Mouse (Mus musculus) ES-E14 (cell line): ENCODE results near the gene Akr1c13. TPM values are rescaled to one million over a fixed set of nuclear protein-coding genes. Genes with fewer than 3 reads are reported as not detected.
"Not testable (repeated sequence)": the region's sequence is repeated elsewhere in the genome, so short reads cannot be mapped to it uniquely, and the experiment has no call there.

Experiments
- DNase-seq: peaks from one replicate; pipeline ENCODE4 v3.0.0-alpha.2; 2013; ENCODE audit warnings: low read depth, low spot score
- H3K27ac ChIP-seq: 2 replicates; pipeline ENCODE4 v1.5.1; 2012; ENCODE audit warnings: low read depth, mild to moderate bottlenecking, low read length, moderate library complexity, mixed read lengths; ENCODE audit not compliant: poor library complexity, insufficient read depth, severe bottlenecking
- H3K36me3 ChIP-seq: 2 replicates; pipeline ENCODE4 v1.6.1; 2012; ENCODE audit warnings: mild to moderate bottlenecking, low read length, moderate library complexity, mixed read lengths; ENCODE audit not compliant: control insufficient read depth, poor library complexity, insufficient read depth, severe bottlenecking
- H3K4me1 ChIP-seq, 2 experiments: fragments of 150-350 bp in 1 of 2; sonication (generic) in 1 of 2; 2 replicates each; pipeline ENCODE4 v1.6.1; 2012; ENCODE audit warnings: low read length in 2 of 2, mild to moderate bottlenecking in 1 of 2, mixed read lengths in 1 of 2; ENCODE audit not compliant: control insufficient read depth in 2 of 2, insufficient read depth in 2 of 2, poor library complexity in 1 of 2
- H3K4me3 ChIP-seq, 2 experiments: fragments of 150-350 bp in 1 of 2; sonication (generic) in 1 of 2; 2 replicates each; pipeline ENCODE4 v1.5.1; 2012; ENCODE audit warnings: low read length in 2 of 2, low read depth in 1 of 2, mild to moderate bottlenecking in 1 of 2, mixed read lengths in 1 of 2; ENCODE audit not compliant: insufficient read depth in 1 of 2, poor library complexity in 1 of 2, severe bottlenecking in 1 of 2
- H3K9ac ChIP-seq: 2 replicates; pipeline ENCODE4 v1.6.1; 2012; ENCODE audit warnings: low read depth, mild to moderate bottlenecking, low read length, mixed read lengths; ENCODE audit not compliant: poor library complexity, insufficient read depth, severe bottlenecking
- H3K9me3 ChIP-seq: fragments of 150-350 bp; sonication (generic); 2 replicates; pipeline ENCODE4 v1.6.1; 2012; ENCODE audit warnings: low read depth, mild to moderate bottlenecking, low read length; ENCODE audit not compliant: control insufficient read depth, insufficient read depth
- CHD2 ChIP-seq: IDR thresholded peaks from 2 replicates; pipeline ENCODE4 v1.6.1; 2014; ENCODE audit warnings: mild to moderate bottlenecking, low read depth, low read length, inconsistent platforms
- HCFC1 ChIP-seq: IDR thresholded peaks from 2 replicates; pipeline ENCODE4 v1.6.1; 2012; ENCODE audit warnings: low read length, inconsistent platforms, borderline replicate concordance; ENCODE audit not compliant: insufficient read depth
- MAFK ChIP-seq: IDR thresholded peaks from 2 replicates; pipeline ENCODE4 v1.6.1; 2014; ENCODE audit warnings: mild to moderate bottlenecking, low read depth, low read length, inconsistent platforms; ENCODE audit not compliant: insufficient read depth
- ZC3H11A ChIP-seq: IDR thresholded peaks from 2 replicates; pipeline ENCODE4 v1.6.1; 2012; ENCODE audit warnings: low read depth, mild to moderate bottlenecking, inconsistent platforms, low read length, borderline replicate concordance
- ZNF384 ChIP-seq: IDR thresholded peaks from 2 replicates; pipeline ENCODE4 v1.6.1; 2012; ENCODE audit warnings: low read depth, low read length, inconsistent platforms
- in situ Hi-C, 2 experiments: fragments of 600-800 bp; cut with MboI; formaldehyde crosslinking; loops; one replicate each; pipeline ENCODE4 v1.15.1; 2025; ENCODE audit warnings: low sequenced_read_pairs in 2 of 2, inconsistent platforms in 1 of 2; ENCODE audit not compliant: unreplicated experiment in 2 of 2
- total RNA-seq: library from RNA; depleted of rRNA; stranded (reverse); fragments of 300-350 nt; gene quantifications from 2 replicates; pipeline ENCODE4 v1.2.3, GENCODE M21; 2012

Akr1c13 gene
- total RNA-seq, 1 experiment = 2.2 TPM

GRCm38 (mm10) chr13:4212309-4212708, 21.4 kb downstream of the Akr1c13 start:
- no peaks in the 10 kb centered on the region for H3K36me3 ChIP-seq
- H3K9ac ChIP-seq = no peak overlapping the region
- H3K27ac ChIP-seq = no peak overlapping the region; the same call in 1 of the 2 replicates
- no peak overlapping the region for H3K4me3 ChIP-seq
- 0 out of 2 replicates have a peak, but pooled peaks cover 4% of the 10 kb centered on the region for H3K9me3 ChIP-seq
- H3K4me1 ChIP-seq = peaks cover 0 to 2% of the 10 kb centered on the region in 2 experiments; a peak in 1 of 4 replicates
- DNase-seq = no peak
- in situ Hi-C loops = no loop called here
- no peak for TF ChIP-seq ZC3H11A
- no peak for TF ChIP-seq MAFK
- TF ChIP-seq CHD2 = no peak
- no peak for TF ChIP-seq ZNF384
- no peak for TF ChIP-seq HCFC1

- H3K9ac ChIP-seq, DNase-seq, H3K9me3 ChIP-seq, H3K4me1 ChIP-seq, H3K4me3 ChIP-seq, H3K36me3 ChIP-seq, in situ Hi-C loops: not testable (repeated sequence)
- peak overlapping the region; percentile 53; the same call in 1 of the 2 replicates for H3K27ac ChIP-seq
Measured at GRCm38 (mm10) chr13:4215496-4215895, 24.5 kb downstream of the Akr1c13 start.

GRCm38 (mm10) chr13:4228441-4228840, 37.5 kb downstream of the Akr1c13 start, which contains the start of gene Akr1c19:
Gene Akr1c19, plus strand, starts transcription at chr13:4228700.
- H3K9ac ChIP-seq = no peak within 1 kb of the TSS
- H3K36me3 ChIP-seq = no peaks in the 10 kb centered on the region
- no peaks in the 10 kb centered on the region for H3K4me1 ChIP-seq
- TF ChIP-seq MAFK (no peak), ZC3H11A (no peak)
- no peaks in the 10 kb centered on the region for H3K9me3 ChIP-seq
- no peak for DNase-seq
- in situ Hi-C loops = no loop called here
- no peak within 1 kb of the TSS for H3K27ac ChIP-seq
- no peak within 1 kb of the TSS for H3K4me3 ChIP-seq

- Histone ChIP-seq H3K9me3 (no peaks in the 10 kb centered on the region), H3K4me1 (no peaks in the 10 kb centered on the region), H3K36me3 (no peaks in the 10 kb centered on the region), H3K9ac (no peak overlapping the region), H3K27ac (no peak overlapping the region), H3K4me3 (no peak overlapping the region)
- TF ChIP-seq CHD2 (no peak), ZC3H11A (no peak), MAFK (no peak), ZNF384 (no peak), HCFC1 (no peak)
- no peak for DNase-seq
- in situ Hi-C loops = no loop called here
Measured at GRCm38 (mm10) chr13:4230841-4231623, 40.1 kb downstream of the Akr1c13 start.

- Histone ChIP-seq H3K4me3 (no peak overlapping the region), H3K4me1 (no peaks in the 10 kb centered on the region), H3K9me3 (no peaks in the 10 kb centered on the region), H3K27ac (no peak overlapping the region), H3K36me3 (no peaks in the 10 kb centered on the region), H3K9ac (no peak overlapping the region)
- TF ChIP-seq MAFK (no peak), CHD2 (no peak), ZNF384 (no peak), ZC3H11A (no peak), HCFC1 (no peak)
- no peak for DNase-seq
- in situ Hi-C loops = no loop called here
Measured at GRCm38 (mm10) chr13:4233135-4233534, 42.2 kb downstream of the Akr1c13 start.
